Mouse (Mus musculus) liver, postnatal 0 days (tissue): ENCODE results near the gene Cnot10.

Experiments
- CTCF ChIP-seq: sonication (generic); IDR thresholded peaks from 2 replicates; pipeline ENCODE4 v1.5.1; 2016; ENCODE audit warnings: antibody characterized with exemption, low read depth
- EP300 ChIP-seq: IDR thresholded peaks from 2 replicates; pipeline ENCODE4 v1.6.1; 2016; ENCODE audit warnings: antibody characterized with exemption, low read depth, mild to moderate bottlenecking

DNA sequence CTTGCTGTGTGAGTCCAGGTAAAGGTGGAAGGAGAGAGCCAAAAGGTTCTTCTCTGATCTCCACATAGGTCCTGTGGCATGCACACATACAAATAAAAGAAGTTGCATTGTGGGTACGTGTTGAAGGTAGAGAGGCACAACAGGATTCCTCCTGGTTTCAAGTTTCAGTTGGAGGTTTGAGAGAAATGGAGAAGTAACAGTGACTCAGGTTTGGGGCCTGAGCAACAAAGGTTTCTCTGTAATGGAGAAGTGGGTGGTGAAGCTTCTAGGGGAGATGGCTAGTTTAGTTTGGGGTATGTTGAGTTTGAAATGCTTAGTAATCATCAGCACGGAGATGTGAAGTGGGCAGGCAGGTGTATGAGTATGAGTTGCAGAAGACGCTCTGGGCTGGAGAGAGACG lies 42.2 kb upstream of the Cnot10 start:
- TF ChIP-seq EP300 (no peak), CTCF (no peak)
